Mouse (Mus musculus) thymus, adult 2 months (tissue): ENCODE measurements around the gene Mbnl1.

Experiments
- CTCF ChIP-seq: fragments of 200-500 bp; IDR thresholded peaks from 2 replicates; pipeline ENCODE4 v1.5.1; 2012; ENCODE audit warnings: mild to moderate bottlenecking, control low read depth, low read length, moderate library complexity, borderline replicate concordance; ENCODE audit not compliant: control insufficient read depth, poor library complexity, insufficient read depth; ENCODE audit errors: extremely low read depth
- POLR2A ChIP-seq: fragments of 200-500 bp; IDR thresholded peaks from 2 replicates; pipeline ENCODE4 v1.6.1; 2012; ENCODE audit warnings: mild to moderate bottlenecking, low read length, control low read depth, moderate library complexity; ENCODE audit not compliant: control insufficient read depth, poor library complexity, insufficient read depth; ENCODE audit errors: extremely low read depth

- TF ChIP-seq CTCF (no peak), POLR2A (no peak)
These were observed 38.6 kb downstream of the Mbnl1 start for GRCm38 (mm10) chr3:60511197-60511596.
